Mouse (Mus musculus) adrenal gland (tissue): ENCODE measurements around the gene Scgb1b18.
"Not testable (repeated sequence)": the region's sequence is repeated elsewhere in the genome, so short reads cannot be mapped to it uniquely, and the experiment has no call there.

Experiments
- intact Hi-C: fragments of 180-260 bp; cut with DNase I; formaldehyde crosslinking; loops from one replicate; pipeline ENCODE4 v1.15.1; 2025
- long read RNA-seq, 2 experiments: library from polyadenylated mRNA; unstranded; transcript quantifications; one replicate each; pipeline ENCODE4 v2.0.0; 2020; ENCODE audit warnings: borderline replicate concordance in 1 of 2; ENCODE audit not compliant: insufficient replicate concordance in 1 of 2

The Scgb1b18 gene
- long read RNA-seq, experiment 1 = 0 reads
- long read RNA-seq, experiment 2 = 0 reads

DNA sequence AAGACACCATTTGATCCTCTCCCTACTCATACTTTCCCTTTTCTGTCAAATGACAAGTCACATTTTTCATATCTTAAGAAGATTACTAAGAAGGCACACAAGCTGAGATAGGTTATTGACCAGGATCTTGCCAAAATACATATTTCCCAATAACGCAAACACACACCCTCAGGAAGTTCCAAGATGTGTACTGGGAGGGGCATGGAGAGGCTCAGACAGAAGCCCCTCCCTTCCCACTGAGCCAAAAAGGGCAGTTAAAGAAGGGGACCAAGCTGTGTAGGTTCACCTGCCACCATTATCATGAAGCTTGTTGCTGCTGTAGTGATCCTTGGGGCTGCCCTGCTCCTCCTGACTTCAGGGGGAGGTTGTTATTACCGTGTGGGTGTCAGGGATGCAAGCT, at the start of gene Scgb1b18:
Gene Scgb1b18 (plus strand): TSS at position 301 of the 400 bp plus-strand sequence.
- intact Hi-C loops = not testable (repeated sequence)

GRCm38 (mm10) chr7:33173764-33174163, 11.6 kb upstream of the Scgb1b18 start, which contains the start of gene Scgb2b18:
Scgb2b18 (minus strand) TSS chr7:33173864.
- intact Hi-C loops = not testable (repeated sequence)
